Mouse (Mus musculus) cerebellum, adult 18-20 months (tissue): Measurements from ENCODE around the gene Cyfip2.

Source experiments
- DNase-seq, 2 experiments: peaks; one replicate each; pipeline ENCODE4 v3.0.0; 2021

Cyfip2 gene

GRCm38 (mm10) chr11:46232803-46233202 lies 79.9 kb downstream of the Cyfip2 start:
- DNase-seq: no peak

- DNase-seq: no peak
Observed at GRCm38 (mm10) chr11:46230184-46230583, 82.5 kb downstream of the Cyfip2 start.

GRCm38 (mm10) chr11:46225345-46225744 lies 87.3 kb downstream of the Cyfip2 start:
- no peak for DNase-seq

- no peak for DNase-seq
Observed at GRCm38 (mm10) chr11:46223575-46223974, 89.1 kb downstream of the Cyfip2 start.

- DNase-seq: no peak
Observed at GRCm38 (mm10) chr11:46220211-46220610, 92.4 kb downstream of the Cyfip2 start.

GRCm38 (mm10) chr11:46219380-46219779 lies 93.3 kb downstream of the Cyfip2 start:
- DNase-seq: no peak

GRCm38 (mm10) chr11:46218584-46218983 lies 94.1 kb downstream of the Cyfip2 start:
- DNase-seq: no peak

- DNase-seq: no peak
Observed at GRCm38 (mm10) chr11:46217686-46218085, 95.0 kb downstream of the Cyfip2 start.

GRCm38 (mm10) chr11:46216669-46217068 lies 96.0 kb downstream of the Cyfip2 start:
- DNase-seq: peak; percentile 32 to 39

GRCm38 (mm10) chr11:46215354-46215753 lies 97.3 kb downstream of the Cyfip2 start:
- peak; percentile 68 for DNase-seq

- DNase-seq: no peak
Observed at GRCm38 (mm10) chr11:46214368-46215230, 98.1 kb downstream of the Cyfip2 start.

- no peak for DNase-seq
Observed at GRCm38 (mm10) chr11:46213844-46214243, 98.8 kb downstream of the Cyfip2 start.

- no peak for DNase-seq
Observed at GRCm38 (mm10) chr11:46211858-46212257, 100.8 kb downstream of the Cyfip2 start.

GRCm38 (mm10) chr11:46209884-46210283 lies 102.8 kb downstream of the Cyfip2 start:
- DNase-seq: no peak

GRCm38 (mm10) chr11:46205639-46206409 lies 106.8 kb downstream of the Cyfip2 start:
- DNase-seq: no peak

- DNase-seq: no peak
Observed at GRCm38 (mm10) chr11:46204841-46205240, 107.8 kb downstream of the Cyfip2 start.

- no peak for DNase-seq
Observed at GRCm38 (mm10) chr11:46202547-46202887, 110.1 kb downstream of the Cyfip2 start.

- DNase-seq: no peak
Observed at GRCm38 (mm10) chr11:46201636-46202546, 110.8 kb downstream of the Cyfip2 start.

GRCm38 (mm10) chr11:46200664-46201063 lies 112.0 kb downstream of the Cyfip2 start:
- DNase-seq: peak; percentile 52 to 59

- no peak for DNase-seq
Observed at GRCm38 (mm10) chr11:46194175-46194574, 118.5 kb downstream of the Cyfip2 start.

- no peak for DNase-seq
Observed at GRCm38 (mm10) chr11:46188283-46188682, 124.4 kb downstream of the Cyfip2 start.

GRCm38 (mm10) chr11:46185486-46185885 lies 127.2 kb downstream of the Cyfip2 start:
- DNase-seq: peak; percentile 30 to 35

GRCm38 (mm10) chr11:46184946-46185345 lies 127.7 kb downstream of the Cyfip2 start:
- no peak for DNase-seq
